Mouse (Mus musculus): ENCODE measurements at regions not wholly inside any gene's neighbourhood (a gene's known extent, or its start where the extent isn't known, plus 50 kb on each side); places are given as distances from the start of the nearest gene placed in this dataset.

- TF ChIP-seq CTCF (IDR thresholded peaks at IDR 0.05; ENCODE audit: extremely low read depth, insufficient read depth, low read length) = no peak
- TF ChIP-seq POLR2A (IDR thresholded peaks at IDR 0.05; ENCODE audit: extremely low read depth, insufficient read depth, low read length) = no peak
Measured at GRCm38 (mm10) chr8:34689825-34690493, 578.4 kb upstream of the Gm10131 start.

Data from cortical plate, adult 2 months (tissue).